Mouse (Mus musculus): ENCODE measurements around the gene Slc29a2. TPM values are rescaled to one million over a fixed set of nuclear protein-coding genes. Genes with fewer than 3 reads are reported as not detected.

Slc29a2 gene
- polyA plus RNA-seq, 1 experiment: 0.71 TPM

DNA sequence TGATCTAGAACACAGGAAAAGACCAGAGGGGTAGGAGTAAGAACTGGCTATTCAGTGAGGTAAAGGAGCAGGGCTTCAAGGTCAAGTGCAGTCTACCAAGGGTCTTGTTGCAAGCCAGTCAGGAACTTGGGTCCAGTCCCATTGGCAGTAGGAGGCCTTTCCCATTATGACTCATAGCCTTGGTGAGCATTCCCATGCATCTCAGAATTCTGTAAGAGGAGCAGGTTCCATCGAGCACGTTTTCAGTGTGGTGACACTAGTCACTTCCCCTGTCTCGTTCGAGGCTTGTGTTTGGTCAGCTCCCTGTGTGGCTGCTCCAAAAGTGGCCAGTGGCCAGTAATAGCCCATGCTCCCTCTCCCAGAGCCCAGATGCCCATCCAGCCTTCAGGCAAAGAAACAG, 21.9 kb downstream of the Slc29a2 start:
- Histone ChIP-seq H3K4me1 (ENCODE audit: control insufficient read depth, insufficient read depth, insufficient read length, low read length) (no peaks in the 10 kb centered on the region; the same call in 1 of the 2 replicates), H3K27ac (replicated peaks; ENCODE audit: low read depth, low read length) (no peak overlapping the region), H3K4me3 (ENCODE audit: insufficient read depth, low read depth, low read length) (no peak overlapping the region)

DNA sequence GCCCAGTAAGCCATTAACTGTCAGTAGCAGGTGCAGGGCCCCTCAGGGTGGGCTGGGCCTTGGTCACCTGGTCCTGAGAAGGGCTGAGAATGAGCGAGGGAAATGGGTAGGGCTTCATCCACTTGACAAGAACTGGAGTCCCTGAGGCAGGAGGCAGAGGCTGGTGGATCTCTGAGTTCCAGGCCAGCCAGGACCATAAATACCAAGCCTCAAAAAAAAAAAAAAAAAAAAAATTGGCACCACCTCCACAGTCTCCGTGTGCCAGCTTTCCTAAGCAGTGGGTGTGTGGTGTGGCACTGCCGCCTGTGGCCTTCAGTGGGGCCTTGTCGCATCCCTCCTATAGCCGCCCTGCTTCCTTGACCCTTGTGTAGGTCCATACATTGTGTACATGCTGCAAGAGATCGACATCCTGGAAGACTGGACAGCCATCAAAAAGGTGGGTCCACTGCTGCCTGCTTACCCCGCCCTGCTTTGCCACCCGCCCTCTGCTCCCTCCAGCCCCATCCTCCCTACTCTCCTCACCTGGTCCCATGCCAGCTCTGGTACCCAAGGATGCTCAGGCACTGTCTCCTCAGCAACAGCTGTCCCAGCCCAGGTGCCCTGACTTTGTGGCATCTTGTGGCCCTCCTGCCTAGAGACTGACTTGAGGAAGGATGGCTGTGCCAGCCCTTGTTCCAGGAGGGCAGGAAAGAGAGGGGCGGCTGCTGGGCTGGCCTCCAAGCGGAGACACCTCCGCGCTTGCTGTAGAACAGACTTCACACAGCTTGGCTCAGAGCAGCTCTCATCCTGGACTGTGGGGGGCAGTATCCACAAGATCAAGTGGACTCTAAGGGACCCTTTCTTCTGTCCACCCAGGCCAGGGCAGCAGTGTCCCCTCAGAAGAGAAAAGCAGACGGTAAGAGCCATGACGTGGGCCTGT, 24.7 kb downstream of the Slc29a2 start:
- no peak overlapping the region for H3K27ac ChIP-seq (replicated peaks; ENCODE audit: low read depth, low read length)
- no peak overlapping the region for H3K4me3 ChIP-seq (ENCODE audit: insufficient read depth, low read depth, low read length)
- no peaks in the 10 kb centered on the region; the same call in 1 of the 2 replicates for H3K4me1 ChIP-seq (ENCODE audit: control insufficient read depth, insufficient read depth, insufficient read length, low read length)

DNA sequence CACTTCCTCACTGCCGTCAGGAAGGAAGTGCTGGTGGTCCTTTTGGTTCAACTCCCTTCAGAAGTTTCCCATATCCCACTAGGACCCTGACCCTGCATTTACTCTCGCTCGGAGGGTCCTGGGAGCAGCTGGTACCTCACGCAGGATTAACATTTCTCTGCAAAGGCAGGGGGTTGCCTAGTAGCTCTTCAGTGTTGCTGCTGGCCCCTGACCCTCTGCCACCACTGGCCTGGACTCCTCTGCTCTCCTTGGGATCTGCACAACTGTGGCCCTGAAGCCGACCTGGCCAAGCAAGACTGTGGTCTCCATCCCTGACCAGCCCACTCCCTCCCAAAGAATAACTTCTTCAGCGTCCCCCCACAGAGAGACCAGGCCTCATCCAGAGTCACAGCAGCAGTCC, 25.7 kb downstream of the Slc29a2 start:
- Histone ChIP-seq H3K27ac (replicated peaks; ENCODE audit: low read depth, low read length) (no peak overlapping the region), H3K4me1 (ENCODE audit: control insufficient read depth, insufficient read depth, insufficient read length, low read length) (no peaks in the 10 kb centered on the region; the same call in 1 of the 2 replicates), H3K4me3 (ENCODE audit: insufficient read depth, low read depth, low read length) (no peak overlapping the region)

DNA sequence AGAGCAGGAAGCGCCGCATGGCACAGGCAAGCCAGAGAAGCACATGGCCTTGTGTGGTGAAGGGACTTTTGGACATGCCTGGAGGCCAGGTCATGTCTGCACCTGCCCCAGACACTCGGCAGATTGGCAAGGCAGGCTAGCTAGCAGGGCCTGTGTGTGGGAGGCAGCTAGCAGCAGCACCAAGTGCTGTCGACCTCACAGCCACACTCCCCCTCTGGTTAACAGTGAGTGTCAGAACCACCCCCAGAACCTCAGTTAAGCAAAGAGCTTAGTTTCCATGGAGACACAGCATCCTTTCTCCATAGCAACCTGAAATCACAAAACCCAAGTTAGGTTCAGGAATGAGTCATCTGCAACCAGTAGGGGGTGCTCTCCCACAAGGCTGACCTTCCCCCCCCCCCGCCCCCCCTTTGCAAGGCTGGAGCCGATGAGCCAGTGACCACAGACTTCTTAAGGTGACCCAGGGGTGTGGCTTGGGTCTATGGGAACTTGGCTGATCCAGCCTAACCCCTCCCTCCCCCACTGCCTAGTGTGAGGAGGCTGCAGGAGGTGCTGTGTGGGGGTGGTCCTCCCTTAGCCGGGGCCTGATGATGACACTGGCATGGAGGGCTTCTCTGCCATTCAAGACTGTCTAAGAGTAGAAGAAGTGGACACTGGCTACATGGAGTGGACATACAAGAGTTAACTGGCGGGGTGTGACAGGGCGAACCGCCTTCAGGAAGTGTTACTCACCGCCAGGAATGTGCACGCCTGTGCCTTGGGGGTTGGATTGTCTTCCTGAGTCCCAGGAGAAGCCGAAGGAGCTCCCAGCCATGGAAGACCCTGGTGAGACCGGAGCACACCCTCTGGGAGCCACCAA, 26.6 kb downstream of the Slc29a2 start, which contains the start of gene Rin1:
Gene Rin1, plus strand, starts transcription at position 435 of the 859 bp plus-strand sequence.
- peak within 1 kb of the TSS; percentile 55 for H3K4me3 ChIP-seq (ENCODE audit: insufficient read depth, low read depth, low read length)
- H3K4me1 ChIP-seq (ENCODE audit: control insufficient read depth, insufficient read depth, insufficient read length, low read length): no peaks in the 10 kb centered on the region; the same call in 1 of the 2 replicates
- peak within 1 kb of the TSS; percentile 72; the same call in 1 of the 2 replicates for H3K27ac ChIP-seq (replicated peaks; ENCODE audit: low read depth, low read length)

DNA sequence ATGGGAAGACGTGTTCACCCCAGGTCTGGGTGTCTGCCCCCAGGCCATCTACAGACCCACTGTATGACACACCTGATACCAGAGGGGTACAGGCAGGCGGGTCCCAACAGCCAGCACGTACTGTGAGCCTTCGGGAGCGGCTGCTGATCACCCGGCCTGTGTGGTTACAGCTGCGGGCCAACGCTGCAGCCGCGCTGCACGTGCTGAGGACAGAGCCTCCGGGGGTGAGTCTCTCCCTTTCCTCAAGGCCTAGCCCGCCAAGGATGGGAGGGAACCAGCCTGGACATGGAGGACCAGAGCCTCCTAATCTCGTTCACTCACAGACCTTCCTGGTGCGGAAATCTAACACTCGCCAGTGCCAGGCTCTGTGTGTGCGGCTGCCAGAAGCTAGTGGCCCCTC, 27.4 kb downstream of the Slc29a2 start:
- peak overlapping the region; percentile 55 for H3K4me3 ChIP-seq (ENCODE audit: insufficient read depth, low read depth, low read length)
- H3K27ac ChIP-seq (replicated peaks; ENCODE audit: low read depth, low read length): no peak overlapping the region
- H3K4me1 ChIP-seq (ENCODE audit: control insufficient read depth, insufficient read depth, insufficient read length, low read length): no peaks in the 10 kb centered on the region; the same call in 1 of the 2 replicates

DNA sequence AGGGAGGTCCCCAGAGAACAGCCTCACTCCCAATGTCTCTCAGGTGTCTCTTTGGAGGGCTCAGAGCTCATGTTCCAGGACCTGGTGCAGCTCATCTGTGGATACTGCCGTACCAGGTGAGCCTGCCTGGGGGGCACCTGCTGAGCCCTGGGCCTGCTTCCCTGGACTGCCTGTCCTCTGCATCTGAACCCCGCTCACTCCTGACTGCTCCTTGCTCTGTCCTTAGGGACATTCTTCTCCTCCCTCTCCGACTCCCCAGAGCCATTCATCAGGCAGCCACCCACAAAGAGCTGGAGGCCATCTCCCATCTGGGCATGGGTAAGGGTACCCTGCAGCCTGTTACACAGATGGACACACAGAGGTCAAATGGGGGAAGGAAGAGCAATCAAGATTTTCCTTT, 27.9 kb downstream of the Slc29a2 start:
- no peaks in the 10 kb centered on the region; the same call in 1 of the 2 replicates for H3K4me1 ChIP-seq (ENCODE audit: control insufficient read depth, insufficient read depth, insufficient read length, low read length)
- H3K4me3 ChIP-seq (ENCODE audit: insufficient read depth, low read depth, low read length): peak overlapping the region; percentile 55
- H3K27ac ChIP-seq (replicated peaks; ENCODE audit: low read depth, low read length): no peak overlapping the region

DNA sequence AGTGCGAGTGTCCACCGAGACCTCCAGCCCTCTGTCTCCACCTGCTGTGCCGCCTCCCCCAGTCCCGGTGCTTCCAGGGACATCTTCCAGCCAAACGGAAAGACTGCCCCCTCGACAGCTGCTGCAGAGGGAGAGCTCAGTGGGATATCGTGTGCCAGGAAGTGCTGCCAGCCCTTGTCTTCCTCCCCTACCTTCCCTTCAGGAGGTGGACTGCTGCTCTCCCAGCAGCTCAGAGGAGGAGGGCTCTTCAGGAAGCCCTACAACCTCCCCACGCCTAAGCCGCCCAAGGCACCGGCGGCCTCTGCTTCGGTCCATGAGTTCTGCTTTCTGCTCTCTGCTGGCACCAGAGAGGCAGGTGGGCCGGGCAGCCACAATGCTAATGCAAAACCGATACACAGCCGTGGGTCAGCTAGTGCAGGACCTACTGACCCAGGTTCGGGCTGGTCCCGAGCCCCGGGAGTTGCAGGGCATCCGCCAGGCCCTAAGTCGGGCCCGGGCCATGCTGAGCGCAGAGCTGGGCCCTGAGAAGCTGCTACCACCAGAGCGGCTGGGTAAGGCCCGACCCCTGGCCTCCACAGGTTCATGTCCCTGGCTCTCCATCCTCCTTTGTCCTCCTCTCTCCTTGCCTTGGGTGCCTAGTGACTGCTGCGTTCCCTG, 28.6 kb downstream of the Slc29a2 start:
- H3K4me1 ChIP-seq (ENCODE audit: control insufficient read depth, insufficient read depth, insufficient read length, low read length): no peaks in the 10 kb centered on the region; the same call in 1 of the 2 replicates
- no peak overlapping the region for H3K27ac ChIP-seq (replicated peaks; ENCODE audit: low read depth, low read length)
- H3K4me3 ChIP-seq (ENCODE audit: insufficient read depth, low read depth, low read length): no peak overlapping the region

DNA sequence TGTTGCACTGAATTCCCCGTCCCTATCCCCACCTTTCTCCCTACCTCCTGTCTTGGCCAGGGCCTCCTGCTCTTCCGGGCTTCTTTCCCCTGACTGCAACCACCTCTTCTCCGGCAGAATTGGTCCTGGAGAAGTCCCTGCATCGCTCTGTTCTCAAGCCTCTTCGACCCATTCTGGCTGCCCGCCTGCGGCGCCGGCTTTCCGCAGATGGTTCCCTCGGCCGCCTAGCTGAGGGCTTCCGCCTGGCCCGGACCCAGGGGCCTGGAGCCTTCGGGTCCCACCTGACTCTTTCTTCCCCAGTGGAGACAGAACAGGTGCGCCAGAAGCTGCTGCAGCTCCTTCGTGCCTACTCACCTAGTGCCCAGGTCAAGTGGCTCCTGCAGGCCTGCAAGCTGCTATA, 29.2 kb downstream of the Slc29a2 start:
- Histone ChIP-seq H3K4me1 (ENCODE audit: control insufficient read depth, insufficient read depth, insufficient read length, low read length) (no peaks in the 10 kb centered on the region; the same call in 1 of the 2 replicates), H3K27ac (replicated peaks; ENCODE audit: low read depth, low read length) (no peak overlapping the region), H3K4me3 (ENCODE audit: insufficient read depth, low read depth, low read length) (no peak overlapping the region)

DNA sequence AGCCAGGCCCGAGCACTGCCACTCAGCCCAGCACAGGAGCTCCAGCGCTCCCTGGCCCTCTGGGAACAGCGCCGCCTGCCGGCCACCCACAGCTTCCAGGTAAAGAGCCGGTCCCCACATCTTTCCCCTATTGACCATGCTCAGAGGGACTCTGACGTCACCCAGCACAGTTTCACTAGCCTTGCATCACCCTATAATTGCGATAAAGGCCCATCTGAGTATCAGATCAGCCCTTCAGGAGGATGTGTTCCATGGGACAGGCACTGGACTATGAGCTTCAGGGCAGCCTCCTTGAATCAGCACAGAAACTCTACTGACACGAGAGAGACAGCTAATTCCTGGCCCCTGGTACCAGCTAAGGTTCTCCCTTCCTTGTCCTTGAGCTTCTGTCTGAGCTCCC, 30.2 kb downstream of the Slc29a2 start:
- Histone ChIP-seq H3K4me1 (ENCODE audit: control insufficient read depth, insufficient read depth, insufficient read length, low read length) (no peaks in the 10 kb centered on the region; the same call in 1 of the 2 replicates), H3K27ac (replicated peaks; ENCODE audit: low read depth, low read length) (no peak overlapping the region), H3K4me3 (ENCODE audit: insufficient read depth, low read depth, low read length) (no peak overlapping the region)

DNA sequence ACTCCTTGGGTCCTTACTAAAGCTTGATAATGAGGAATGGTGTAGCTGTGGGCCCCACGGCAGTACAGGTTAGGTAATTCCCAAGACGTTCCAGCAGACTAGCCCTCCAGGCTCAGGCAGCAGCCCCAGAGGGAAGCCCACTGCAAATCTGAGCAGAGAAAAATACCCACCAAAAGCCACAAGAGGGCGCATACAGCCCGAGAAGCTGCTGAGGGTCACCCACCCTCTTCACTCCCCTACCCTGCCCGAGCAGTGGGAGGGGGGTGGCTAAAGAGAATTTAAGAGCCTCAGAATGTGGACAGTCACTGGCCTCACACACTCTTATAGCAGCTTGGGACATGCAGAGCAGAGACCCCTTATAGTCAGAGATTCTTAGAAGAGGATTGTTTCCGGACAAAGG, 32.6 kb downstream of the Slc29a2 start:
- no peaks in the 10 kb centered on the region for H3K4me1 ChIP-seq (ENCODE audit: control insufficient read depth, insufficient read depth, insufficient read length, low read length)
- H3K4me3 ChIP-seq (ENCODE audit: insufficient read depth, low read depth, low read length): no peak overlapping the region
- no peak overlapping the region for H3K27ac ChIP-seq (replicated peaks; ENCODE audit: low read depth, low read length)

DNA sequence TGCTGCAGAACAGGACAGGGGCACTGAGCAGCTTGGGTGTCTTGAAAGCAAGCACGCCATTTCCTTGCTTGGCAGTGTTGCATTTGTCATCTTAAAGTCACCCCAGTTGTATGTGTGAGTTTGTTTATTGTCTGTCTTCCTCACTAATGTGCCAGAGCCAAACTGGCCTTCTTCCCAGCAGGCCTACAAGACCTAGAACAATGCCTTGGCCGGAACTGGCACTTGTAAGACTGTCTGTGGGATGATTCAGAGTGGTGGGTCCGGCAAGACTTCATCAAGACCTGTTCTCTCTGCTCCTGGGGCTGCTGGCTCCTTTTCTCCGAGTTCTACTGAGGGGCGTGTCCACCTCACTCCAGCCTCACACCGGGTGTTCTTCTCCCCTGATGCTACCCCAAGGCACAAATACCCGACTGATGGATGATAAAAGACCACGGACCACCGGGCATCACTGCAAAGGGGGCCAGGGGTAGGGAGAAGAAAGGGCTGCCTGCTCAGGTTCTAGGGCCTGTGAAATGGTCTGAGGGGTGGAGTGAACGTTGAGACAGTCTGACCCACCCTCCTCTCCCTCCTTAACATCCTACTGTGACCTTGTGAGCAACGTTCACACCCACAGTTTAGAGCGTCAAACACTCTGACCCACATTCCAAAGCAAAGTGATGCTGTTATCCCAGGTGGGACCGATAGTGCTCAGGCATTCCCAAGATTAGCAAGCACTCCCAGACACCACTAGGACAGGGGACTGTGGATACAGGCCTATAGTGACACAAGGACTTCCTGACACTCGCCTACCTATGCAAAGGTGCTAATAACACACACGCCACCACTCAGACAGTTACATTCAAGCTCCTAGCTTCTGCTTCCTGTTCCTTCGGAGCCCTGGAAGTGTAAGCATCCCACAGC, 34.5 kb downstream of the Slc29a2 start:
- Histone ChIP-seq H3K4me1 (ENCODE audit: control insufficient read depth, insufficient read depth, insufficient read length, low read length) (no peaks in the 10 kb centered on the region), H3K4me3 (ENCODE audit: insufficient read depth, low read depth, low read length) (no peak overlapping the region), H3K27ac (replicated peaks; ENCODE audit: low read depth, low read length) (0 out of 2 replicates have a peak overlapping the region, but pooled peaks have one; percentile 2)

DNA sequence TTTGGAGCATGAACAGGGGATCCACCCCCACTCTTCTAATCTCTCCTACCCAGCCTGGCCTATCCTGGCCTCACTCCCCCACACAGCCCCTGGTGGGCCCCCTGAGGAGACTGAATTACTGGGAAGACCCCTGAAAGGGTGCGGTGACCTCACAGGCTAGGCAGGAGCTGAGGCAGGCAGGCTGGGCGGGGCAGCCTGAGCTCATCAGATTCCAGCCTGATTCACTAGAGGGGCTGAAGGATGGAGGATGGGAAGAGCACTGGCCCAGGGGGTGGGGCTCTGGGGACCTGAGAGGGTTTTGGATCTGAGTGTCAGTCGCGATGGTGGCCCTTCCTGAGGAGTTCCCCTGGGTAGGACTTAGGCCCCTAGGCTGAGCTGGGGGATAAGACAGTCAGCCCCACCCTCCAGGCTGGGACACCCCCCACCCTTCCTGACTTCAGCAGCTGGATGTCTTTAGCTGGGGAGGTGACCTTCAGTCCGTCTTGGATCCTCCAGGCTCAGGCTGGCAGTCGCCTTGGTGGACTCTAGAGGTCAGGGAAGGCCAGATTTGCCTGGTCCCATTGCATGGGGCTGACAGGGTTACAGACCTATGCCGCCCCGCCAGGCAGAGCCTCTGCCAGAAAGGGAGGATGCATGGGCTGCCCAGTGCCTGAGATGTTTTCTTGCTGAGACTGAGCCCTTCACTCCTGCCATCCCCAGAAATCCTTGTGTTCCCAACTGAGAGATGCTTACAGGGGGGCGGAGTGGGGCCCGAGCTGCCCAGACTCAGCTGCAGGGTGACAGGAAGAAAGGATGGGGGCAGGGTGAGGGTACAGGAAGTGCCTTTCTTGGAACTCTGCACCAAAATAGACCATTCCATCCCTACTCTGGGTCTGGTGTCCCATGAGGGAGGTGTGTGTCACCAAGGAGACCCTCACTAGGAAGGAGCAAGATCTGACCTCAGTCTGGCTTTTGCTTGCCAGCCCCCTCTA, 35.4 kb downstream of the Slc29a2 start:
- H3K4me3 ChIP-seq (ENCODE audit: insufficient read depth, low read depth, low read length): no peak overlapping the region
- H3K27ac ChIP-seq (replicated peaks; ENCODE audit: low read depth, low read length): 0 out of 2 replicates have a peak overlapping the region, but pooled peaks have one; percentile 2
- H3K4me1 ChIP-seq (ENCODE audit: control insufficient read depth, insufficient read depth, insufficient read length, low read length): no peaks in the 10 kb centered on the region
